Mouse (Mus musculus) embryonic stem cell, embryonic (primary cell): ENCODE data around the gene Gm20388.

ENCODE experiments used
- CTCF ChIA-PET, 4 experiments: fragments of 300-600 bp in 2 of 4; fragments of 350-600 bp in 2 of 4; sonication (Branson Sonifier 250); formaldehyde crosslinking; loops; one replicate each; lab custom pipeline; 2022; ENCODE audit warnings: inconsistent platforms in 2 of 4; lab: Charles Lee
- POLR2A ChIA-PET, 4 experiments: fragments of 300-600 bp in 2 of 4; fragments of 350-600 bp in 2 of 4; sonication (Branson Sonifier 250); formaldehyde crosslinking; loops; one replicate each; lab custom pipeline; 2022; ENCODE audit warnings: antibody characterized with exemption in 4 of 4, inconsistent platforms in 1 of 4; lab: Charles Lee

Gm20388 gene

GRCm38 (mm10) chr8:120094801-120095200 lies 184.2 kb downstream of the Gm20388 start:
- ChIA-PET POLR2A (interaction anchor here in 1 of 4 experiments (1.3 kb wide), 1 partner anchor 16 kb away, joined by 3 read pairs; no protein-coding TSS in a partner anchor), CTCF (interaction anchor here in 1 of 4 experiments (1.8 kb wide), 1 partner anchor 14 kb away, joined by 4 read pairs; no protein-coding TSS in a partner anchor)

GRCm38 (mm10) chr8:120096486-120096885 lies 185.8 kb downstream of the Gm20388 start:
- CTCF ChIA-PET, result no interaction called here
- POLR2A ChIA-PET, result no interaction called here

- ChIA-PET POLR2A (interaction anchor here in 3 of 4 experiments (0.6 to 1.6 kb wide), 4 partner anchors 13 to 139 kb away, joined by 3 to 6 read pairs (median 4); partner anchors contain the start of genes 6430548M08Rik (in 1 of the 3) and Fam92b (in 1 of the 3)), CTCF (interaction anchor here in 3 of 4 experiments (0.5 to 1.4 kb wide), 8 partner anchors 9 to 1282 kb away, joined by 3 to 7 read pairs (median 4); partner anchors contain the start of gene 6430548M08Rik (in 1 of the 3))
These were observed 189.9 kb downstream of the Gm20388 start for GRCm38 (mm10) chr8:120100388-120101067.

- POLR2A ChIA-PET, result interaction anchor here in 3 of 4 experiments (0.5 to 2.4 kb wide), 5 partner anchors 9 to 76 kb away, joined by 3 to 16 read pairs (median 4); partner anchors contain the start of genes 6430548M08Rik (in 2 of the 3) and Fam92b (in 1 of the 3)
- CTCF ChIA-PET, result interaction anchor here in 2 of 4 experiments (1.0 to 1.4 kb wide), 4 partner anchors 8 to 22 kb away, joined by 3 to 4 read pairs (median 4); no protein-coding TSS in a partner anchor
These were observed 190.7 kb downstream of the Gm20388 start, which contains the start of gene Zdhhc7 for GRCm38 (mm10) chr8:120101068-120101972. Gene Zdhhc7, minus strand, starts transcription at chr8:120101482.

- ChIA-PET POLR2A (interaction anchor here in 3 of 4 experiments (0.8 to 2.4 kb wide), 4 partner anchors 9 to 10 kb away, joined by 3 to 16 read pairs (median 3); partner anchors contain the start of gene 6430548M08Rik (in 2 of the 3)), CTCF (interaction anchor here in 2 of 4 experiments (1.0 to 1.1 kb wide), 2 partner anchors 11 to 492 kb away, joined by 3 read pairs; no protein-coding TSS in a partner anchor)
These were observed 193.3 kb downstream of the Gm20388 start for GRCm38 (mm10) chr8:120103916-120104315.

GRCm38 (mm10) chr8:120104721-120105272 lies 194.2 kb downstream of the Gm20388 start:
- POLR2A ChIA-PET, result interaction anchor here in 2 of 4 experiments (1.2 to 1.5 kb wide), 2 partner anchors 9 to 404 kb away, joined by 3 to 6 read pairs; partner anchors contain the start of gene 6430548M08Rik (in 1 of the 2)
- CTCF ChIA-PET, result no interaction called here

GRCm38 (mm10) chr8:120109149-120109548 lies 198.5 kb downstream of the Gm20388 start:
- ChIA-PET POLR2A (no interaction called here), CTCF (interaction anchor here in 2 of 4 experiments (0.6 to 1.6 kb wide), 2 partner anchors 9 to 1387 kb away, joined by 4 to 6 read pairs; no protein-coding TSS in a partner anchor)

- POLR2A ChIA-PET, result interaction anchor here in 1 of 4 experiments (0.7 kb wide), 1 partner anchor 40 kb away, joined by 5 read pairs; no protein-coding TSS in a partner anchor
- CTCF ChIA-PET, result interaction anchor here in 2 of 4 experiments (0.6 to 0.7 kb wide), 2 partner anchors 183 to 368 kb away, joined by 3 read pairs; no protein-coding TSS in a partner anchor
These were observed 200.3 kb downstream of the Gm20388 start for GRCm38 (mm10) chr8:120110966-120111365.

GRCm38 (mm10) chr8:120111382-120111781 lies 200.7 kb downstream of the Gm20388 start:
- ChIA-PET POLR2A (interaction anchor here in 1 of 4 experiments (0.7 kb wide), 1 partner anchor 40 kb away, joined by 5 read pairs; no protein-coding TSS in a partner anchor), CTCF (interaction anchor here in 2 of 4 experiments (0.6 to 0.7 kb wide), 2 partner anchors 184 to 368 kb away, joined by 3 read pairs; no protein-coding TSS in a partner anchor)

GRCm38 (mm10) chr8:120112535-120112934 lies 201.9 kb downstream of the Gm20388 start:
- ChIA-PET CTCF (interaction anchor here in 1 of 4 experiments (1.6 kb wide), 1 partner anchor 12 kb away, joined by 3 read pairs; no protein-coding TSS in a partner anchor), POLR2A (interaction anchor here in 2 of 4 experiments (1.5 to 3.2 kb wide), 2 partner anchors 9 to 10 kb away, joined by 3 to 16 read pairs; no protein-coding TSS in a partner anchor)

- ChIA-PET POLR2A (interaction anchor here in 3 of 4 experiments (0.9 to 3.2 kb wide), 14 partner anchors 8 to 554 kb away, joined by 3 to 16 read pairs (median 3); partner anchors contain the start of genes Gm20388 (in 1 of the 3), Tldc1 (in 1 of the 3) and Usp10 (in 1 of the 3)), CTCF (interaction anchor here (0.6 to 2.3 kb wide), 17 partner anchors 13 to 437 kb away, joined by 3 to 11 read pairs (median 4); partner anchors contain the start of gene Tldc1 (in 1 of the 4))
These were observed 202.7 kb downstream of the Gm20388 start for GRCm38 (mm10) chr8:120113306-120113705.

GRCm38 (mm10) chr8:120113758-120114255 lies 203.2 kb downstream of the Gm20388 start, which contains the start of gene 6430548M08Rik:
Gene 6430548M08Rik, plus strand, starts transcription at chr8:120114152.
- ChIA-PET CTCF (interaction anchor here (0.6 to 2.3 kb wide), 20 partner anchors 11 to 1736 kb away, joined by 3 to 11 read pairs (median 4); partner anchors contain the start of gene Tldc1 (in 1 of the 4)), POLR2A (interaction anchor here in 3 of 4 experiments (0.5 to 3.2 kb wide), 19 partner anchors 9 to 1465 kb away, joined by 3 to 16 read pairs (median 3); partner anchors contain the start of genes Fbxo31 (in 1 of the 3), Gm20388 (in 1 of the 3), Tldc1 (in 1 of the 3) and Usp10 (in 1 of the 3))

GRCm38 (mm10) chr8:120114315-120114841 lies 203.7 kb downstream of the Gm20388 start:
- ChIA-PET POLR2A (interaction anchor here in 3 of 4 experiments (0.5 to 3.2 kb wide), 19 partner anchors 9 to 1465 kb away, joined by 3 to 16 read pairs (median 3); partner anchors contain the start of genes Fbxo31 (in 1 of the 3), Gins2 (in 1 of the 3), Gm20388 (in 1 of the 3) and Tldc1 (in 1 of the 3)), CTCF (interaction anchor here (0.6 to 2.3 kb wide), 17 partner anchors 11 to 1736 kb away, joined by 3 to 11 read pairs (median 4); partner anchors contain the start of gene Tldc1 (in 1 of the 4))

- ChIA-PET POLR2A (no interaction called here), CTCF (no interaction called here)
These were observed 206.0 kb downstream of the Gm20388 start for GRCm38 (mm10) chr8:120116600-120116999.

GRCm38 (mm10) chr8:120118162-120118561 lies 207.5 kb downstream of the Gm20388 start:
- CTCF ChIA-PET, result no interaction called here
- POLR2A ChIA-PET, result interaction anchor here in 2 of 4 experiments (0.6 to 0.8 kb wide), 2 partner anchors 18 to 1106 kb away, joined by 3 read pairs; no protein-coding TSS in a partner anchor

GRCm38 (mm10) chr8:120118847-120119246 lies 208.2 kb downstream of the Gm20388 start:
- ChIA-PET POLR2A (interaction anchor here in 1 of 4 experiments (0.6 kb wide), 1 partner anchor 1107 kb away, joined by 3 read pairs; no protein-coding TSS in a partner anchor), CTCF (no interaction called here)
